Mouse (Mus musculus) adrenal gland (tissue): ENCODE results near the gene Rhbdd2.
"Not testable (repeated sequence)": the region's sequence is repeated elsewhere in the genome, so short reads cannot be mapped to it uniquely, and the experiment has no call there.

Experiments used
- intact Hi-C: fragments of 180-260 bp; cut with DNase I; formaldehyde crosslinking; loops from one replicate; pipeline ENCODE4 v1.15.1; 2025
- long read RNA-seq, 2 experiments: library from polyadenylated mRNA; unstranded; transcript quantifications; one replicate each; pipeline ENCODE4 v2.0.0; 2020; ENCODE audit warnings: borderline replicate concordance in 1 of 2; ENCODE audit not compliant: insufficient replicate concordance in 1 of 2

Rhbdd2 gene
- long read RNA-seq, experiment 1, full-length matches to known transcripts: 37 of 43 reads
- long read RNA-seq, experiment 1, partial matches to known transcripts: 0 of 43 reads
- long read RNA-seq, experiment 1, other reads (novel, unspliced or antisense): 6 of 43 reads
- long read RNA-seq, experiment 2, full-length matches to known transcripts: 50 of 59 reads
- long read RNA-seq, experiment 2, partial matches to known transcripts: 0 of 59 reads
- long read RNA-seq, experiment 2, other reads (novel, unspliced or antisense): 9 of 59 reads

DNA sequence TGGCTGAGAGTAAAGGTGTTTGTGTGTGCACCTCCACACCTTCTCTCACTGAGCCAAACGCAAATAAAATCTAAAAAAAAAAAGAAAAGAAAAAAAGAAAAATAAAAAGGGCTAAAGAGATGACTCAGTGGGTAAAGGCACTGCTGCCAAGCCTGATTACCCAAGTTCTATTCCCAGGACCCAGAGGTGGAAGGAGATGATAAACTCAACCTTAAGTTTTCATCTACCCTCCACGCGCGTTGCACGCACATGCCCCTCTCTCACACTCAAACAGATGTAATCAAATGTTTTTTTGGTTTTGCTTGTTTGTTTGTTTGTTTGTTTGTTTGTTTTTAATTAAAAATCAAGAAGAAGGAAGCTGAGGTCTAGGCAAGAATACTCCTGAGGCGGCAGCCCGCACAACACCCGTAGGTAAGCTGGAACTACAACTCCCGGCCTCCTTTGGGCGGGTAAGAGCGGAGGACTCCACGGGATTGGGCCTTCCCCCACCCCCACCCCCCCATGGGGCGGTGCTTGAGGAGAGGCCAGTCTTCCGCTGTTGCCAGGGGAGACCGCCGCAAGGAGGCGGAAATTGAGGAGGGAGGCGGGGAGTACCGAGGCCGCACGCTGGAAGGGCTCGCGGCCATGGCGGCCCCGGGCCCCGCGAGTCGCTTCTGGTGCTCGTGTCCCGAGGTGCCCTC, at the start of gene Rhbdd2:
TSS of gene Rhbdd2 (plus strand) at position 502 of the 680 bp plus-strand sequence.
- intact Hi-C loops: loop anchor here (10.0 kb wide), 1 partner anchor 113 kb away; the partner anchor contains the start of gene Tmem120a

DNA sequence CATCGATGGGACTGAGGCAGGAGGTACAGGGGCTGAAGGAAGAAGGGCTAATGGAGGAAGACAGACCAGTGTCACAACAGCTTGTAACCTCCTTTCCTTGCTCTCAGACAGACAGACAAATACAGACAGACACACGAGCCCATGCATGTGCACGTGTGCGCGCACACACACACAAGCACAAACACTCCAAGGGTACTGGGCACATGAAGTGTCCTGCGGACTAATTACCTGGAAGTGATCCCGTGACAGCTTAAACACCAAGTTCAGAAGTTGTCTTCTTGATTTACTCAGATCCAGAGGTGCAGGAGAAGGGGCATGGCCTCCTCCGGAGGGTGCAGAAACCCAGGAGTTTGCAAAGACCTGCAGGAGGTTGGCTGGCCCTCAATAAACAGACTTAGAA, 46.7 kb upstream of the Rhbdd2 start:
- intact Hi-C loops: no loop called here

DNA sequence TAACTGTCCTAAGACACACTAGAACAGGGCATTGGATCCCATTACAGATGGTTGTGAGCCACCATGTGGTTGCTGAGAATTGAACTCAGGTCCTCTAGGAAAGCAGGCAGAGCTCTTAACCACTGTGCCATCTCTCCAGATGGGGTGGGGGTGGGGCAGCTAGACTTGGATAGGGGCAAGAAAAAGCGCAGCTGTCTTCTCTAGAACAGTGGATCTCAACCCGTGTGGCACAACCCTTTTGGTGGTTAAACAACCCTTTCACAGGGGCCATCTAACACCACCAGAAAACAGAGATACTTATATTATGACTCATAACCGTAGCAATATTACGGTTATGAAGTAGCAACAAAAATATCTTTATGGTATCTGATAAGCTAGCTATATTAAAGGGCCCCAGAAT, 44.7 kb upstream of the Rhbdd2 start:
- intact Hi-C loops: no loop called here

GRCm38 (mm10) chr5:135589996-135590784, 42.2 kb upstream of the Rhbdd2 start:
- intact Hi-C loops: no loop called here

GRCm38 (mm10) chr5:135604643-135605042, 27.8 kb upstream of the Rhbdd2 start:
- intact Hi-C loops: not testable (repeated sequence)

DNA sequence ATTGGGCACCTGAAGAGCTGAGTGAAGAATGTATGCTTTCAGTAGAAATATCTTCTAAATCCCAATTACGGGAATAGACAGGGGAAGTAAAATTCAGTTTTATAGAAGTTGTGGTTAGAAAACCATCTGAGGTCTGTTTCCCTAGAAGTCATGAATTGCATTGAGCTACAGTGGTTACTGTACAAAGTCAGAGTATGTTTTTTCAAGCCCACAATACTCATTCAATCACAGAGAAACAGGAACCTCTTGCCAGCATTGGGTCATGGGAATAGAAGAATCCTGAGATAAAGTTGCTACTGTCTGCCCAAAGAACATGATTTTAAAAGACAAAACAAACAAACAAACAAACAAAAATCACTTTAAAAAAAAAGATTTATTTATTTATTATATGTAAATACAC, 25.7 kb upstream of the Rhbdd2 start:
- intact Hi-C loops: not testable (repeated sequence)

GRCm38 (mm10) chr5:135607581-135607980, 24.8 kb upstream of the Rhbdd2 start:
- intact Hi-C loops: no loop called here

DNA sequence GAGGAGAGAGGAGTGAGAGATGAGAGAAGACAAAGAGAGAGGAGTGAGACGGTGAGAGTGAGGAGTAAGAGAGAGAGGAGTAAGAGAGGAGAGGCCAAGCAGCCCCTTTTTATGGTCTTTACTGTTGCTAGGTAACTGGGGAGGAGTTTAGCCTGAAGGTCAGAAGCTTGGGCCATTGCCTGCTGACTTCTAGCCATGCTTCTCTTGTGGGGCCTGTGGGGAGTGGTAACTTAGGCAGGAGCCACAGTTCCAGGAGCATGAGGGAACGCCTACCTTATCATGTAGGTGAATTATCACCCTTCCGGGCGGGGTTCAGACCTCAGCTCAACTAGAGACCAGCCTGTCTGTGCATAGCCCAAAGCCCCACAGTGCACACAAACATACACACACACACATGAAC, 22.6 kb upstream of the Rhbdd2 start:
- intact Hi-C loops: loop anchor here (5.0 kb wide), 1 partner anchor 57 kb away; no protein-coding TSS in a partner anchor

GRCm38 (mm10) chr5:135619741-135620140, 12.7 kb upstream of the Rhbdd2 start:
- intact Hi-C loops: loop anchor here (5.0 kb wide), 1 partner anchor 228 kb away; no protein-coding TSS in a partner anchor

GRCm38 (mm10) chr5:135620526-135620925, 11.9 kb upstream of the Rhbdd2 start:
- intact Hi-C loops: no loop called here

DNA sequence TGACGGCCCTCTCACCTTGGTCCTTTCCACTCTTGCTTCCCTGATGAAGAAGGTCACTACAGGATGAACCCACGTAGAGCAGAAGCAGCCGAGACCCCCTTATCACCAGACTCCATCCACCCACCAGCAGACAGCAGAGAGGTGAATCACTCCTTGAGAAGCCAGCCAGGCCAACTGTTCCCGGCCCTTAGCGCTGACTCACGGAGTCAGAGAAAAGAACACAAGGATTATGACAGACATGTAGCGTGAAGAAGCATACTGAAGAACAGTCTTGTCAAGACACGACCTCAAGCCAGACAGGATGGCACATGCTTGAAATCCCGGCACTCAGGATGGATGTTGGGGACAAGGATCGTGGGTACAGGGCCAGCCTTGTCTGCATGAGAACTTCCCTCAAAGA, 10.7 kb upstream of the Rhbdd2 start:
- intact Hi-C loops: no loop called here

- intact Hi-C loops: no loop called here
These were observed 9.3 kb upstream of the Rhbdd2 start for GRCm38 (mm10) chr5:135623006-135623563.

DNA sequence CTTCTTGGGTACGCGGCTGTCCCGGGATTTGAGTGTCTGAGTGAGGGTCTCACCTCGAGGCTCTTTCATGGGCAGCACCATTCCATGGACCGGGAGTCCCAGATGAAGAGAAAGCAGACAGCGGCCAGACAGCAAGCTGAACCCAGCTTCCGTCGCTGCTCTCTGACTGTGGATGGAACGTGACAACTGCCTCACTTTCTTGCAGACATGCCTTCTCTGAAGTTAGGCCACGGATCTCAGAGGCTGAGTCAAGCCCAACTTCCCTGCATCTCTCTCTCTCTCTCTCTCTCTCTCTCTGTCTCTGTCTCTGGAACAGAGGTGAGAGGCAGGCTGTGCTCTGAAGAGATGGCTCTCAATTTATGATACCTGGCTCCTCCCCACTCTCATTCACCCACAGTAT, 3.5 kb upstream of the Rhbdd2 start:
- intact Hi-C loops: no loop called here

DNA sequence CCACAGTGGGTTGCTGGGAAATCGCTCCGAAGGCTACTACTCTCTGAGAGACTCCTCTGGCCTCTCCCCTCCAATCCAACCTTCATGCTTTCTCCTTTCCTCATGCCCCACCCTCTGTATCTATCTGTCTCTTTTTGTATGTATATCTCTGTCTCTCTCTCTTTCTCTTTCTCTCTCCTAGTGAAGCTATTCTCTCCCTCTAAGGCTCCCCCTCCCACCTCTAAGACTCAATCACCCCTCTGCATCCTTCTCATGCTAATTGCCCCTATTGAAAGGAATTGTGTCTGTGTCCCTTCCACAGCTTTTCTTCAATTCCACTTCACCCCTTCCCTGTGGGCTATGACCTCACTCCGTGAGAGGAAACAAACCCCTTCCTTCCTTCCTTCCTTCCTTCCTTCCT, 3.0 kb upstream of the Rhbdd2 start:
- intact Hi-C loops: no loop called here

DNA sequence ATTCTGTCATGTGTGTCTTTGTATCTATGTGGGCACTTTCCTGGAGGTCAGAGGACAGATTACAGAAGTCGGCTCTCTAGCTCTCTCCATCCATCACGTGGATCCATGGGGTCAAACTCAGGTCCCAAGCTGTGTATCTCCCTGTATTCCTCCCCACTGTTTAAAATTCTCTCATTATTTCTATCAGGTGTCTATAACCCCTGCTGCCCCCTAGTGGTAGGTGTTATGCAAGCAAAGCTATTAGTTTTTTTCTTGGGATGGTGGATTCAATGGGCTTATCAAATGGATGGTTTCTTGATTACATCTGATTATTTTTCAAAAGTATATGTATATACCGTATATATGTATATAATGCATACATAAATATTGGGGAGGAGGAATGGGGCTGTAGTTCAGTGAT, 1.8 kb upstream of the Rhbdd2 start:
- intact Hi-C loops: loop anchor here (10.0 kb wide), 1 partner anchor 114 kb away; the partner anchor contains the start of gene Tmem120a

- intact Hi-C loops: loop anchor here (10.0 kb wide), 1 partner anchor 112 kb away; the partner anchor contains the start of gene Tmem120a
These were observed 353 bp downstream of the Rhbdd2 start for GRCm38 (mm10) chr5:135632797-135633144.

GRCm38 (mm10) chr5:135639760-135640458, 7.5 kb downstream of the Rhbdd2 start:
- intact Hi-C loops: loop anchor here (10.0 kb wide), 1 partner anchor 105 kb away; the partner anchor contains the start of gene Tmem120a

DNA sequence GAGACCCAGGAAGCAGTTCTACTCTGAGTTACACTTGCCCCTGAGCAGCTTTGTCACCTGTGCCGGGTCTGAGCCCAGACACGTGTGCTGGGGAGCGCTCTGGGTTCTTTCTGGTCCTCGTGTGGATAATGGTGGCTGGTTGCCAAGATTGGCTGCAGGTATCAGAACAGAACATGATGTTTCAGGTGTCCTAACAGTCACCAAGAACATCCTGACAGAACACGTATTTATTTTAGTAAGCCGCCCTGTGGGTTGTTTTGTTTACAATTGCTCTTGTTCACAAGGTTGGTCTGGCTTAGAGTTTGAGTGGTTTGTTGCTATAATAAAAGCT, 8.0 kb downstream of the Rhbdd2 start:
- intact Hi-C loops: no loop called here

- intact Hi-C loops: no loop called here
These were observed 8.6 kb downstream of the Rhbdd2 start for GRCm38 (mm10) chr5:135641028-135641427.

DNA sequence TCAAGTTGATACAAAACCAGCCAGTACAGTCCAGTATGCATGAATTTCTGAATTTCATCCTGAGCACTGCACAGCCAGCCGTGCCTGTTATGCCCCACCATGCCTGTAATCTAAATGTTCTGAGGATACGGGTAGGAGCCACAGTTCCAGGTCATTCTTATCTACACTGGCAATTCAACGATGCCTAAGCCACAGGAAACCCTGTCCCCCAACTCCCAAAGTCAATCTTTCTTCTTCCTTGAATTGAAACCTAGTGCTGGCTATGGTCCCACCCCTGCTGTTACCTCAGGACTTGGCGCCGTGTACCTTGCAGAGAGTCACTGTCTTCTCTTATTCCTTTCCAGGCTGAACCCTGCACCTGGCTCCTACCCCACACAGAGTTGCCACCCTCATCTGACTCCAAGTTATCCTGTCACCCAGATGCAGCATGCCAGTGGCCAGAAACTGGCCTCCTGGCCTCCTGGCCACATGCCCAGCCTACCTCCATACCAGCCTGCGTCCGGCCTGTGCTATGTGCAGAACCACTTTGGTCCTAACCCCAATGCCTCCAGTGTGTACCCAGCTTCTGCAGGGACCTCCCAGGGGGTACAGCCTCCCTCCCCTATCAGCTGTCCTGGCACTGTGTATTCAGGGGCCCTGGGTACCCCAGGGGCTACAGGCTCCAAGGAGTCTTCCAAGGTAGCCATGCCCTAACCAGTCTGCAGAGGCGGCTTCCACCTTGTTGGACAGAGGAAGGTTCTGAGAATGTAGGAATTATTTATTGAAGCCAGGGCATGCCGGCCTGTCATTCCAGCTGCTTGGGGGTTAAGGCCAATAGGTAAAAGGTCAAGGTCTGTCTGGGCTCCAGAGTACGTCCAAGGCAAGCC, 10.5 kb downstream of the Rhbdd2 start:
- intact Hi-C loops: no loop called here
